Mouse (Mus musculus): ENCODE results near the gene Tnfsfm13.
"Not testable (repeated sequence)": the region's sequence is repeated elsewhere in the genome, so short reads cannot be mapped to it uniquely, and the experiment has no call there.

Gene Tnfsfm13

DNA sequence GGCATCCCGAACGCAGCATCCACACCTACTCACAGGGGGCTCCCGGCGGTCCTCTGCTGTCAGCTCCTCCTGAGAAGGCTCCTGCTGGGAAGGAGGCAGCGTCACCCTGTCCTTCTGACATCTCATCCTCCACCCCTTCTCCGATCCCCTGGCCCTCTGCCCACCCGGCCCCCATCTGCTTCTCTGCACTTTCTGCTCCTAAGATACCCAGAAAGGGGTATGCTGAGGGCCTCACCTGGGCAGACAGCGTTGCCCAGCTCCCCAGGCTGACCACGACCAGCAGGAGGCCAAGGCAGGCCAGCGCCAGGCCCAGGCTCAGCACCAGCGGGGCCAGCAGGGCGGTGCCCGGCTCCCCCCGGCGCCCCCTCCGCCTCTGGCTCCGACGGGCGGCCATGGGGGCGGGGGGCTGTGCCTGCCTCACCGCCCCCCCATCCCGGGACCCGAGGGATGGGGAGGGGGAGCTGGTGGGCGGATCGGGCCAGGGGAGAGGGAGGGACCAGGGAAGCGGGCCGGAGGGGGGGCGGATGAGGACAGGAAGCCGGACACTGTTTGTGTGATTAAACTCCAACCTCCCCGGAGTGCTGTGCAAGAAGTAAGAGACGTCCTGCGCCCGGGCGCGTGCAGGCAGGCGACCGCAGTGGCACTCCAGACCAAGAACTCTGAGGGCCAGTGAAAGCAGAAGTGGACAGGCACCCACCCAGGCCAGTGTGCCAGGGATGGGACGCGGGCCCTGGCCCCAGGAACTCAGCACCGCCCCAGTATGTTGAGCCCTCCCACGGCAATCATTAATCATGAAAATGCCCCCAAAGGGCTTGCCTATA is at the start of gene Tnfsfm13, which contains the start of gene Tnfsf12:
Gene Tnfsfm13, minus strand, starts transcription at position 738 of the 821 bp plus-strand sequence.
Gene Tnfsf12, minus strand, starts transcription at position 489 of the 821 bp plus-strand sequence.
- peak; percentile 79 for DNase-seq (ENCODE audit: low spot score)

DNA sequence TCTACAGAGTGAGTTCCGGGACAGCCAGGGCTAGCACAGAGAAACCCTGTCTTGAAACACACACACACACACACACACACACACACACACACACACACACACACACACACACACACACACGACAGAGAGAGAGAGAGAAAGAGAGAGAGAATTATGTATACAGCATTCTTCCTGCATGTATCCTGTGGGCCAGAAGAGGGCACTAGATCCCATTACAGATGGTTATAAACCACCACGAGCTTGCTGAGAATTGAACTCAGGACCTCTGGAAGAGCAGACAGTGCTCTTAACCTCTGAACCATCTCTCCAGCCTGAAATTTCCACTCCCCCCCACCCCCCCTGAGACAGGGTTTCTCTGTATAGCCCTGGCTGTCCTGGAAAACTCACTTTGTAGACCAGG is 35.5 kb upstream of the Tnfsfm13 start:
- DNase-seq (ENCODE audit: low spot score) = not testable (repeated sequence)

DNA sequence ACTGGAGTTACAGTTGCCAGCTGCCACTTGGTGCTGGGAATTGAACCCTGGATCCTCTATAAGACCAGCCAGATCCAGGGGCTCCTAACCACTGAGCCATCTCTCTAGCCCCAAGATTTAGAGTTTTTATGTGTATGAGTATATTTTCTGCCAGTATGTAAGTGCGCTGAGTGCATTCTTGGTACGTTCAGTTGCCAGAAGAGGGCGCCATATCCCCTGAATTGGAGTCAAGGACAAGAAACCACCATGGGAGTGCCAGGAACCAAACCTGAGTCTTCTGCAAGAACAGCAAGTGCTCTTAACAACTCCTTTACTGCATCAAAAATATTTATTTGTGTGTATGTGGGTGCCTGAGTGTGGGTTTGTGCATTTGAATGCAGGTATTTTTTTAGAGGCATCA is 33.2 kb upstream of the Tnfsfm13 start:
- DNase-seq (ENCODE audit: low spot score) = peak; percentile 64

DNA sequence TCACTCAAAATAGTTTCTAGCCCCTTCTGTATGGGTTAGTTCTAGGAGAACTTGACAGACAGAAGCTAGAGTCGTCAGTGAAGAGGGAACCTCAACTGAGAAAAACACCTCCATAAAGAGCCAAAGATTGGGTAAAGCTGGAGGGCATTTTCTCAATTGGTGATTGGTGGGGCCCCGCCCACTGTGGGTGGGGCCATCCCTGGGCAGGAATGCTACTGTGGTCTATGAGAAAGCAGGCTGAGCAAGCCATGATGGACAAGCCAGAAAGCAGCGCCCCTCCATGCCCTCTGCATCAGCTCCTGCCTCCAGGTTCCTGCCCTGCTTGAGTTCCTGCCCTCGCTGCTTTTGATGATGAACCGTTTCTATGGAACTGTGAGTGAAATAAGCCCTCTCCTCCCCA is 30.1 kb upstream of the Tnfsfm13 start:
- DNase-seq (ENCODE audit: low spot score) = no peak

DNA sequence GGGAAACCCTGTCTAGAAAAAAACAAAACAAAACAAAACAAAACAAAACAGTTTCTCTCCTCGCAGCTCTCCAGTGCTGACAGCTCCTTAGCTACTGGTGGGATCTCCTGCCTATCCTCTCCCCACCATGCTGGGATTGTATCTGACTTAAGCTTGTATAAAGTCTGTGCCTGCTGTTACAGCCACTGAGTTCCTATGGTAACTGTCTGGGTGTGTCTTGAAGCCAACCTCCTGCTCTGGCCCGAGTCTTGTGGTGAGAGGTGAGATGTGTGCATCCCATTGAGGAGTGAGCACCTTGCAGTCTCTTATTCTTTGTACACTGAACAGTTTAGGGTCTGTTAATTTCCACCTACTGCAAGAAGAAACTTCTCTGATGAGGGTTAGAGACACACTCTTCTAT is 27.2 kb upstream of the Tnfsfm13 start:
- DNase-seq (ENCODE audit: low spot score) = no peak

DNA sequence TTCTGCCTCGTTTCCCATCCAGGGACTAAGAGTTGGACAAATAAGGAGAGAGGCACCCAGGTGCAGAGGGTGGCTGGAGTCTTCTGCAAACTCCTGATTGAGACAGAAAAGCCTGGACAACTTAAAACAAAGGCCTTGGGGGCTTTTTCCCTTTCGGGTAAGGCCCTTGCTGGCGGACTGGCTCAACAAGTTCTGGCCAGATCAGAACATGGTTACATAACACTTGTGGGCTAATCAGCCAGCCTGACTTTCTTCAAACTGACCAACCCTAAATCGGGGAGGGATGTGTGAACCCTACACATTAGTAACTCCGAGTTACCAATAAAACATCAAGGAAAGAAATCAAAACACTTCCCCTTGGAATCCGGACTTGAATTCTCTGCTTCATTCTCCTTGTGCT is 25.0 kb upstream of the Tnfsfm13 start:
- DNase-seq (ENCODE audit: low spot score) = peak; percentile 51

DNA sequence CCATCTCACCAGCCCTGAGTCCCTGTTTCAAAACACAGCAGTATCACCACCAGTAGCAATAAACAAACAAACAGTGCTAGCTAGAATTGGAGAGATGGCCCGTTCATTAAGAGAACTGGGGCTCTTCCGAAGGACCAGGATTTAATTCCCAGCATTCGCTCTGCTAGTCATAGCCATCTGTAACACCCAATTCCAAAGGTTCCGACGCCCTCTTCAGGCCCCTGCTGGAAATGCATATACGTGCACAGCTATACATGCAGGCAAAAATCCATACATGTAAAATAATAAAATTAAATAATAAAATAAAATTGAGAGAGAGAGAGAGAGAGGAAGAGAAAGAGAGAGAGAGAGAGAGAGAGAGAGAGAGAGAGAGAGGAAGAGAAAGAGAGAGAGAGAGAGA is 23.5 kb upstream of the Tnfsfm13 start:
- DNase-seq (ENCODE audit: low spot score) = no peak

DNA sequence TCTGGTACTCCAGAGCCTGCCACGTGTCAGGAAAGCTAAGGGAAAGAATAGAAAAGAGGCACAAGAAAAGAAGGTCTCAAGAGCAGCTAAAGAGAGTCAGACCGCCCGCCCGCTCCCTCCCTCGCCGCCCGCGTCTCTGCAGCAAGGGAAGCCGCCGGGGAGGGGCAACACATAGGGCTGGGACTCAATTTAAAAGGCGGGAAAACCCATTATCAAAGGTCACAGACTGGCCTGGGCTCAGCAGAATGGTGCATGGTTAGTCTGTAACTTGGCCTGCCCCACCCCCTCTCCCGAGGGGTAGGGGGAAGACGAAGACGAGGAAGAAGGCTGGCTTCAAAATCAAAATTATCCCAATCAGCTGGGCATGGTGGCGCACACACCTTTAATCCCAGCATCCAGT is 22.8 kb upstream of the Tnfsfm13 start:
- DNase-seq (ENCODE audit: low spot score) = no peak

DNA sequence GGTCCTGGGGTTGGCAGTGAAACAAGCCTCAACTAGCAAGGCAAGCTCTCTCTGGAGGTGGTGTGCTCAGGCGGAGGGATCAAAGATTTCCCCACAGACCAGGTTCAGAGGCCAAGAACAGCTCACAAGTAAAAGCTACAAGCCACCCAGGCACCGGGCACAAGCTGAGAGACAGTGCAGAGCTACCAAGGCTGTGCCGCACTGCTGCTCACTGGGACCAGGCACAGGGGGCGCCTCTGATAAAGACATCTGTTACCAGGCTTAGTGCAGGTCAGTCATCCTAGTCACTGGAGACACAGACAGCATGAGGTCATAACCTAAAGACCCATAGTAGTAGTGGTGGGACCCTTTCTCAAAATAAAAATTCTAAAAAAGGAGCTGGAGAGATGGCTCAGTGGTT is 21.1 kb upstream of the Tnfsfm13 start:
- no peak for DNase-seq (ENCODE audit: low spot score)

DNA sequence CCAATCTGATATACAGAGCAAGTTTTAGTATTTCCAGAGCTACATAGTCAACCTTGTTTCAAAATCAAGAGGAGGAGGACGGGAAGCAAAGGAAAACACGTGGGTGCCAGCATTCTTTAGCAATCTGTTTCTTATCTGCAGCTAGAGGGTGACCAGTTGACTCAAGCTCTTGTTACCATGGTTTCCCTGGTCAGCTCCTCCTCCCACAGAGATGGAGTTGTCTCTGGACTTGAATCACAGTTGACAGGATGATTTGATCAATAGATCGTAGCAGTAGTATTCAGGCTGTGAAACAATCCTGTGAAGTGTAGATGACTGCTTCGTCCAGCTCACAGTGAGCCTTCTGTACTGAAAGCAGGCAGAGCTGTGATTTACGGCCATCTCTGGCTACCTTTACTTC is 20.0 kb upstream of the Tnfsfm13 start:
- peak; percentile 71 for DNase-seq (ENCODE audit: low spot score)

DNA sequence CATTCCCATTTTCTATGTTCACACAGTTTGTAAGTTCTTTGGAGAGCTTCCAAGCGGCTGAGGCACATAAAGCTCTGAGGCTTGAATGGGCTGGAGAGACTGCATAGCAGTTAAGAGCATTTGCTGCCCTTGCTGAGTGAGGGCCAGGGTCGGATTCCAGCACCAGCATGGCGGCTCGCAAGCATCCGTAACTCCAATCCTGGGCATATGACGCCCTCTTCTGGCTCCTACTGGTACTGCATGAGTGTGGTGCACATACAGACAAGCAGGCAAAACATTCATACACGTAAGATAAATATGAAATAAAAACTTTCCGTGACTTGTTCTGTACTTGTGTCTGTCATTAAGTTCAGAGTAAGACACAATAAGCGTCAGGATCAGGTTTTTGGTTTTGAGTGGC is 19.6 kb upstream of the Tnfsfm13 start:
- peak; percentile 29 for DNase-seq (ENCODE audit: low spot score)

DNA sequence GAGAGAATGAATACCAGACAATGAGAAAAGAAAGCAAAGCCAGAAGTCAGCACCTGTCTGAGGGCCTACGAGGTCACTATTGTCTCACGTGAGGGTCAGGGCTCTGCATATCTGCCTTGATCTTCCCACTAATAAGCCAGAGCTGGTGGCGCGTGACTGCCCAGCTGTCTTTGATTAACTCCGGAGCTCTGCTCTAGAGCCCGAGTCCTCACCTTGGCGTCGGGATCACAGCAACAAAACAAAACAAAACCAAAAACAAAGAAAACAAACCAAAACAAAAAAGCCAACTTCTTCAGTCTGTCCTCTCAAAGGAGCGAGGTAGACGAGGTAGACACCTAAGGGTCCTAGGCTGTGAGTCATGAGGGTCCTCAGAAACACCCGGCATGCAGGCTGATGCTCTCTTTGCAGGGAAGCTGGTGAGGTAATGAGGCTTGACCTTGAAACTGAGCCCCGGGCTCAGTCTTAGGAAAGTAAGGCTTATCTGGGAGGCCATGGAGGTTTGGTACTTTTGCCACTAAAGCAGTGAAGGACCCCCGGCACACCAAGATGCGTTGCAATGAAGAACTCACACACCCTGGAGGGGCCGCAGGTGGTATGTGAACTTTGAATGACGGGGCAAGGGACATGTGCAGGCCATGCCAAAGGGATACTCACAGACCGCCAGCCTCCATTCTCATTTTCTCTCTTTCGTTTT is 18.9 kb upstream of the Tnfsfm13 start:
- no peak for DNase-seq (ENCODE audit: low spot score)

DNA sequence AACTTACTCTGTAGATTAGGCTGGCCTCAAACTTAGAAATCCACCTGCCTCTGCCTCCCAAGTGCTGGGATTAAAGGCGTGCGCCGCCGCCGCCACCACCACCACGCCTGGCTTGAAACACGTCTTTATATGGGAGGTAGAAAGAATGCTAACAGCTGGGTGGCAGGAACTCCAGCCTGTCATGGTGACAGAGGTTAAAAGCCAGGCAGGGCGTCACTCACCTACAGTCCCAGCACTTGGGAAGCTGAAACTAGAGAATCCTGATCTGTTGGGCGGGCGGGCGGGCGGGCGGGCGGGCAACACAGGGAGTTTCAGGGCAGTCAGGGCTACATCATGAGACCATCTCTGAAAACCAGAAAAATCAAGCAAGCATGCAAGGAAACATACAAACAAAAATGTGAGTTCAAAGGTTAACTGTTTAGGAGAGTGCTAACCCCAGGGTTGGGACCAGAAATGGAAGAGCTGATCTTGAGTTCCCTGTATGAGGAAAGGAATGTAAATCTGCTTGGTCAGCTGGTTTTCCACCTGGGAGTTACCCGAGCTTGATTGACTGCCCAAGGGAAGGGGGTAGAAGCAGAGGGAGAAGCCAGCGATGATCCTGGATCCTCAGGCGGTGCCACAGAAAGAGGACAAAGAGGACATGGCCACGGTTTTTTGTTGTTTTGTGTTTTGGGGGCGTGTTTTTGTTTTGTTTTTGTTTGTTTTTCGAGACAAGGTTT is 17.2 kb upstream of the Tnfsfm13 start:
- no peak for DNase-seq (ENCODE audit: low spot score)

DNA sequence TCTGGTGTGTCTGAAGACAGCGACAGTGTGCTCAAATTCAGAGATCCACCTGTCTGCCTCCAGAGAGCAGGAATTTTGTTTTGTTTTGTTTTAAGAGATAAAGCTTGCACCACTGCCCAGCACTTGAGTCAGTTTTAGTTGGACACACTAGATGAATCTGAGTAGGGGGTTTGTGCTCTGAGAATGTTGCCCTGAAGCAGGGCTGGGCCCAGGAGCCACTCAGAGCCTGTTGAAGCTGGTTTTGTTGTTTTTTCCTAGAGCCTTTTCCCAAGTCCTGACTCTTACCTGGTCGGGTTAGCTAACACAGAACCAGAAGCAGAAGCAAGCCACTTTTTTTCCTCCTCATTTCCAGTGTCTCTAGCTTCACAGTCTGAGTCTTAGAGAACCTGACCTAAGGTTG is 15.2 kb upstream of the Tnfsfm13 start:
- no peak for DNase-seq (ENCODE audit: low spot score)

DNA sequence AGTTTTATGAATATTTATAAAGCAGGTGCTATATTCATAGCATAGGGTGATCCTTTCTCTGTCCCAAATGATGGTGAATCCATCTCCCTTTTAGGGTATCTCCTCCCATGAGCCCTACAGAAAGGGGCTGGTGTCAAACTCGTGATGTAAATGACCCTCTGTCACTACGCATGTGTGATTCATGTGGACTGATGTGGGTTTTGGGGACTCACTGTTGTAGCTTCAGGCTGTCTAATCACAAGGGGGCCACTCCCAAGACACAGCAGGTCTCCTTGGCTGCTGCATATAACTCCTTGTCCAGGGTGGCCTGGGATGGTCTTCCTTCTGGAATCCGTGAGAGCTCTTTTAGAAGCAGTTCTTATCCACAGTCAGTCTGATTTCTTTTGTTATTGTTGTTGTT is 14.6 kb upstream of the Tnfsfm13 start:
- no peak for DNase-seq (ENCODE audit: low spot score)

DNA sequence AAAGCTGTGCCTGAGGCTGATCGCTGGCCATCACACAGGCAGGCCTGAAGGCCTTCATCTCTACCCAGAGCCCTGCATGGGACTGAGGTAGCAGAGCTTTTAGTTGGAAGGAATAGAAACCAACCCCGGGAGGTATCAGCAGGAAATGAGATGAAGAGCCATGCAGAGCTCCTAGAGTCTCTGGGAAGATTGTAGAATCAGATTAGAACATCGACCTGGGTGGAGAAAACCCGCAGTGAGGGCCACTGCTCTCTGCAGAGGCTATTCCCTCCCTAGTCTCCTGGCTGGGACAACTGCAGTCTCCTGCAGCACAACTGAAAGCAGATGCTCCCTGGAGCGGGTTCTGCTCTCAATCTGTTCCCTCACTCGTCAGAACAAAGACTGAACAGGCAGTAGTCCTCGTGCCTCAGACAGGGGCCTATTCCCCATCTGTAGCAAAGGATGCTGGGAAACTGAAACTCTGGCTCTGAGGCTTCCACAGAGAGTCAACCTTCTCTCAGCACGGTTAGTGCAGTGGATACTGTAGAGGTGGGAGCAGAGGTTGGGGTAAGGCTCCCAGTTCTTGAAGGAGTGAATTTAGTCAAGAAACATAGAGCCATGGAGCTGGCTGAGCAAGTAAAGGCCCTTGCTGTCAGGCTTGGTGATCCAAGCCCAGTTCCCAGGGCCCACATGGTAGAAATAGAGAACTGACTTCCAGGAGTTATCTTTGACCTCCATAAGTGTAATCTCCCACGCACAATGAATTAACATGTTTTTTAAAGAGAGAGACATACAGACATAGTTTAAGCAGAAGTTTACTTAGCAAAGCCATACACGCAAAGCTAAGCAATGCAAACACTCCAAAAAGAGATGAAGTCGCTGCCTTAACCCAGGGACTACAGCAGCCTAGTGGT is 13.9 kb upstream of the Tnfsfm13 start:
- no peak for DNase-seq (ENCODE audit: low spot score)

DNA sequence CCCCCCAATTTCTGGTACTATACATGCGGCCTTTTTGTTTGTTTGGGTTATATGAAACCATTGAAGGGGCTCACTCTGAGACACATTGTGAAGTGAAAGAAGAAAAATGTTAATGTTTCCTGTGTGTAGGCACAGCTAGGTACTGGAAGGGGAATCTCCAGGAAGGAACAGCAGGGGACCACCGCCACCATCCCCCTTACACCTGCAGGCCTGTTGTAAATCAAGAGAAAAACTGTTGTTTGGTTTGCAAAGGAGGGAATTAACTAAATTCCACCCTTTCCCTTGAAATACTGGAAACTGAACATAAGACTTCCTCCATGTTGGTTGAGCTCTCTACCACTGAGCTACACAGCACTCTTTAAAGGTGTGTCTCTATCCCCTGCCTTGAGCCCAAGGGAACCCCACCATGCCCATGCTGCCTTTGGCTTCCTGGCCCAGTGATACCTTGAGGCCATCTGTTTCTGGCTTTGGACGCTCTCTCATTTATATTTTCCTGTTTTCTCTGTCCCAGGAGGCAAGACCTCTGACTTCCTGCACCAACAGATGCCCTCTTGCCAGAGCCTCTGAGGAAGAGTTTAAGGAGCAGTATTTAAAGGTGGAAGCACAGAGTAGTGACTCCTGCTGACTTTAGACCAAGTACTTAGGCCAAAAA is 12.8 kb upstream of the Tnfsfm13 start:
- no peak for DNase-seq (ENCODE audit: low spot score)

DNA sequence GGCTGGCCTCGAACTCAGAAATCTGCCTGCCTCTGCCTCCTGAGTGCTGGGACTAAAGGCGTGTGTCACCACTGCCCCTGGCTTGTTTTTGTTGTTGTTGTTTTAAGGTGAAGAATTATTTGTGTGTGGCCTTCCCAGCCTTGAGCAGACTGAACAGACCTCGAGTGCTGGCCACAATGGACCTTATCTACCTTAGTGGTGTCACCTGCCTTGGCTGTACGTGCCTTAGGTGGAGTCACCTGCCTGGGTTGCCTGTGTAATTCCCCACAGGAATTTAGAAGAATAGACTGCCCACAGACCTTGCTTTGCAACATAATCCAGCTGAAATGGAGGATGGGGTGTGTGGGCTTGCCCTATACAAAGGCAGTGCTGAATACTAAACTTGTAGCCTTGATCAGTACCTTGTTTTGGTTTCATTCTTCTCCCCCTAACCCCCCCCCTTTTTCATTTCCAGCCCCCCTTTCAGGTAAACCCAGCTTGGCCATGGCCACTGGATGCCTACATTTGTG is 12.0 kb upstream of the Tnfsfm13 start:
- DNase-seq (ENCODE audit: low spot score) = no peak

DNA sequence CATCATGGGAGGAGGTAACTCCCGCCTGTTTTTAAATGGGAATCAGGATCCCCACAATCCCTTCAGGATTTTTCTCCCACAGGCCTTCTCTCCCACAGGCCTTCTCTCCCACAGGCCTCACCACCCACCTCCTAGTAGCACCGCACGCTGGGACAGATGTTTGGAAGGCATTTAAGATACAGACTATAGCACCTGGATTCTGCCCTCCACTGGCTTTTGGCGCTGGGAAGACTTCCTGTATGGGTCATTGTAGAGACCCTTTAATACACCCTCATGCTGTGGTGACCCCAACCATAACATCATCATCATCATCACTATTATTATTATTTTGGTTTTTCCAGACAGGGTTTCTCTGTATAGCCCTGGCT is 11.6 kb upstream of the Tnfsfm13 start:
- DNase-seq (ENCODE audit: low spot score) = no peak

DNA sequence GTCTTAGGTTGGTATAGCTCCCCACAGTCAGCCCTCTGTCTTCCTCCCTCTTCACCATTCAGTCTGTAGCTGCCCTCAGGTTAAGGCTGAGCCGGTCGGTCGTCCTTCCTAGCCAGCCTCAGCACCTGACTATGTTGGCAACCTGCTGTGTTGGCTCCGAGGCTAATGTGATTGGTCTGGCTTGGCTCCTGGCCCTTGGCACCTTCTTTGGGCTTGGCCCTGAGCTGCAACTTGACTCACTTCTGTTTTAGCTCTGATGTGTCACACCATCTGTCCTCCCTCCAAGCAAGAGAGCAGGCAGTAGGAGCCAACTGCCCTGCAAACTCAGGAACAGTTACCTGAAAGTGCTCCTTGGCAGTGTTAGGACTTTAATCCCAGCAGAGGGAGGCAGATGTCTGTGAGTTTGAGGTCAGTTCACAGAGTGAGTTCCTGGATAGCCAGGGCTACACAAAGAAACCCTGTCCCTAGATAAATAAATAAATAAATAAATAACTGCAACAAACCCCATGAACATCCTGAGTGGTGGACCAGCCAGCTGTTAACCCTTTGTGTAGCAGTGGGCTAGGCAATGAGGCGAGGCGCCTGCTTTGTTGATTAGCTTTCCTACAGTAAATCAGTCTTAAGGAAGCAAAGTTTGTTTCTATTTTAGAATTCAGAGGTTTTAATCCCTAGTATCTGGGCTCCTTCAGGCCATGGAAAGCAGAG is 11.0 kb upstream of the Tnfsfm13 start:
- DNase-seq (ENCODE audit: low spot score) = peak; percentile 61

DNA sequence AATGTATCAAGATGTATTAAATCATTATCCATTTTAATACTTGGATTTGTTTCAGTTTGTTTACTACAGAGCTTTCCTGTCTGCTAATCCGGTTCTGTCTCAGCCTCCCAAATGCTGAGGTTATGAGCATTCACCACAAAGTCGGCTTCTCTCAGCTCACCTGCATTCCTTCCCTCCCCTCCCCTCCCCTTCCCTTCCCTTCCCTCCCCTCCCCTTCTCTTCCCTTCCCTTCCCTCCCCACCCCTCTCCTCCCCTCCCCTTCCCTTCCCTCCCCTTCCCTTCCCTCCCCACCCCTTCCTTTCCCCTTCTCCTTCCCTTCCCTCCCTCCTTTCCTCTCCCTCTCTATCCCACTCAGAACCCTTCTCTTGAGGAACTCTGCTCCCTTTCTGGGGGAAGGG is 8.7 kb upstream of the Tnfsfm13 start:
- DNase-seq (ENCODE audit: low spot score) = no peak
